Mouse (Mus musculus) hindbrain, embryonic 14.5 days (tissue): ENCODE measurements around the gene Mgat4d. TPM values are rescaled to one million over a fixed set of nuclear protein-coding genes. Genes with fewer than 3 reads are reported as not detected.

Experiments
- ATAC-seq: fragments of 200-750 bp; cut with Nextera tagmentation; 2 replicates; pipeline ENCODE4 v1.8.0; 2017; ENCODE audit warnings: moderate number of reproducible peaks, mild to moderate bottlenecking, moderate TSS enrichment, moderate library complexity; ENCODE audit not compliant: low FRiP score
- DNase-seq: peaks from one replicate; pipeline ENCODE4 v3.0.0-alpha.2; 2015; ENCODE audit warnings: low spot score
- H3K27ac ChIP-seq: fragments of 300-500 bp; sonication (generic); 2 replicates; pipeline ENCODE4 v1.5.1; 2014; ENCODE audit warnings: mild to moderate bottlenecking, moderate library complexity
- H3K27me3 ChIP-seq: fragments of 300-500 bp; sonication (generic); 2 replicates; pipeline ENCODE4 v1.6.1; 2014; ENCODE audit warnings: mild to moderate bottlenecking, low read length, mixed read lengths; ENCODE audit not compliant: control insufficient read depth, insufficient read depth
- H3K36me3 ChIP-seq: fragments of 300-500 bp; sonication (generic); replicated peaks from 2 replicates; pipeline ENCODE4 v1.6.1; 2014; ENCODE audit not compliant: control insufficient read depth, insufficient read depth
- H3K4me1 ChIP-seq: fragments of 300-500 bp; sonication (generic); replicated peaks from 2 replicates; pipeline ENCODE4 v1.6.1; 2014; ENCODE audit warnings: antibody characterized with exemption, low read length, mixed read lengths; ENCODE audit not compliant: control insufficient read depth, insufficient read depth
- H3K4me2 ChIP-seq: fragments of 300-500 bp; sonication (generic); replicated peaks from 2 replicates; pipeline ENCODE4 v1.6.1; 2014; ENCODE audit warnings: mild to moderate bottlenecking, moderate library complexity
- H3K4me3 ChIP-seq: fragments of 300-500 bp; sonication (generic); replicated peaks from 2 replicates; pipeline ENCODE4 v1.5.1; 2014; ENCODE audit warnings: mild to moderate bottlenecking, low read length
- H3K9ac ChIP-seq: fragments of 300-500 bp; sonication (generic); 2 replicates; pipeline ENCODE4 v1.6.1; 2014
- H3K9me3 ChIP-seq: fragments of 300-500 bp; sonication (generic); 2 replicates; pipeline ENCODE4 v1.6.1; 2016; ENCODE audit warnings: low read length; ENCODE audit not compliant: control insufficient read depth
- WGBS: fragments of 180-500 bp; shearing (Covaris S2); extraction: QIAGEN DNeasy Blood & Tissue Kit; methylation state at CpG from one replicate; pipeline ENCODE4 v1.1.7; 2014; 5-methylcytosine and 5-hydroxymethylcytosine counted together
- polyA plus RNA-seq: library from polyadenylated mRNA; unstranded; fragments of >200 nt; fragmentation: Nextera tagmentation; extraction: Ambion mirVana; gene quantifications from 2 replicates; pipeline ENCODE4 v1.2.1, GENCODE M21; 2014

Gene Mgat4d
- polyA plus RNA-seq, 1 experiment from 2014 or later, result not detected

DNA sequence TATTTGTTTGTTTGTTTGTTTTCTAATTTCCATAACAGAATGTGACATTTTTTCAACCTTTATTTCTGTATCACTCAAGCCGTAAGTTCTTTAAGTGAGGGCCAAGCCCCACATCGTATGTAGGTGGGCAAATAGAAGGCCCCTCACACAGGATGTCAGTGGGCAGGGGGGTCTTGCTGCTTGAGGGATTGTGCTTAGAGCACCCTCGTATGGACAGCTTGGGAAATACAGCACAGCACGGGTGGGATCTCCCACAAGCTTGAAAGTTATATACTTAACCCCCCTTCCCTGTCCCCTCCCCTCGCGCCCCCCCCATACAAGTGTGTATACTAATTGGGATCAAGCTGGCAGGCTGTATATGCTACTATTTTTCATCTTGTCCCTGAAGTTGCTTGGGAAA, 58.6 kb downstream of the Mgat4d start:
- H3K36me3 ChIP-seq, result no peaks in the 10 kb centered on the region
- no peak overlapping the region for H3K9ac ChIP-seq
- no peak overlapping the region for H3K4me3 ChIP-seq
- WGBS, result 35% methylated on average over 6 of the region's 6 CpGs
- no peaks in the 10 kb centered on the region for H3K4me1 ChIP-seq
- H3K27ac ChIP-seq, result no peak overlapping the region
- ATAC-seq, result no peak
- no peak for DNase-seq
- no peaks in the 10 kb centered on the region for H3K27me3 ChIP-seq
- H3K4me2 ChIP-seq, result no peak overlapping the region
- H3K9me3 ChIP-seq, result no peaks in the 10 kb centered on the region

DNA sequence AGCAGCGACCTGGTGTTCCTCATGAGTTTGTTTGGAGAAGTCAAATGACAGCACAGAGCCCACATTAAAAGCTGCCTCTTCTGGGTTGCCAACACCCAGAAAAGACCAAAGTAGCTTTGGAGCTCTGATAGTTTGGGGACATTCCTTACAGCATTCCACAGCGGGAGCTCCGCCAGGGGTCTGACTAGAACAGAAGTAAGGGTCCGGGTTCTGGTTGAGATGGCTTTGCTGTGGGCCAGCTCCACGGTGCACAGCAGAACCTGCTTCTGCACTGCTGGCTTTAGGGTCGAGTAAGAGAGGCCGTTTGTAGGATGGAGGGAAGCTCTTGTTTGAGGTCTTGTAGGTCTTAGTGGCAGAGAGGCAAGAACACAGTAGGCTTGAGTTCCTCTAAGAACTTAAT, 60.2 kb downstream of the Mgat4d start:
- no peak for DNase-seq
- WGBS, result 85% methylated on average over 7 of the region's 7 CpGs
- no peak overlapping the region for H3K4me2 ChIP-seq
- no peak for ATAC-seq
- no peaks in the 10 kb centered on the region for H3K4me1 ChIP-seq
- no peak overlapping the region for H3K4me3 ChIP-seq
- H3K9ac ChIP-seq, result no peak overlapping the region
- H3K27ac ChIP-seq, result no peak overlapping the region
- no peaks in the 10 kb centered on the region for H3K9me3 ChIP-seq
- no peaks in the 10 kb centered on the region for H3K27me3 ChIP-seq
- H3K36me3 ChIP-seq, result no peaks in the 10 kb centered on the region

DNA sequence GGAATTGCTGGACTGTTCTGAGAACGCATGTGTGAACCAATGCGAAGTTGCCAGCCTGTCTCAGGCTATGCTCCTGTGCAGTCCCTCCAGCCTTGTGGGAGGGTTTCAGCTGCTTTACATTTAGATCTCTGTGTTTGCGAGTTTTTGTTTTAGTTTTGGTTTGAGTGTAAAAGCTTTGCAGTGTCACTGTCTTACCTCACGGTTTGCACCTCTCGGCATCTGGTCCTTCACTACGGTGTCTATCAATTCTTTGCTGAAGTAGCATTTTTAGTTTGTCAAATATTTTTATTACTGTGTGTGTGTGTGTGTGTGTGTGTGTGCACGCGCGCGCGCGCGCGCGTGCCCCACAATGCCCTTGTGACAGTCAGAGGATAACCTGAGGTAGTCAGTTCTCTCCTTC, 68.6 kb downstream of the Mgat4d start:
- 98% methylated on average over 15 of the region's 15 CpGs for WGBS
- no peaks in the 10 kb centered on the region for H3K4me1 ChIP-seq
- H3K36me3 ChIP-seq, result no peaks in the 10 kb centered on the region; the same call in 1 of the 2 replicates
- no peaks in the 10 kb centered on the region for H3K9me3 ChIP-seq
- no peak overlapping the region for H3K9ac ChIP-seq
- no peak for ATAC-seq
- H3K27ac ChIP-seq, result no peak overlapping the region
- H3K4me3 ChIP-seq, result no peak overlapping the region
- H3K4me2 ChIP-seq, result no peak overlapping the region
- no peak for DNase-seq
- no peaks in the 10 kb centered on the region for H3K27me3 ChIP-seq

DNA sequence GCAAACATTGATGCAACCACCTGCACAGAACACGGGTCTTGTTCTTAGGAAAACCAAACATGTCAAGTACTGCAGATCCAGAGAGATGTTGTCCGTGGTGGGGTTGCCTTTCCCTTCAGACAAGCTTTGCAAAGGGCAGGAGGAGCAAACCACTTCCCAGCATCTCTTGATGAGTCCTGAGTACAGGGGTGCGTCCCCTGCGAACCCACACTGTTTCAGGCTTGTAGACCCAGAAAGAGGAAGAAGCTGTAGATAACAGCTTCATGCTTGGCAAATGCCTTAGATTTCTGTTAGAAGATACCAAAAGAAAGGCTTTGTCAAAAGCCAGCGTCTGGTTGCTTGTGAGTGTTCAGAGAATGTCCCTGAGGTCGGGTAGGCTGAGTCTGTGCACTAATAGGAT, 69.7 kb downstream of the Mgat4d start:
- Histone ChIP-seq H3K4me3 (no peak overlapping the region), H3K4me2 (no peak overlapping the region), H3K27ac (no peak overlapping the region), H3K36me3 (no peaks in the 10 kb centered on the region; the same call in 1 of the 2 replicates), H3K4me1 (no peaks in the 10 kb centered on the region), H3K9ac (no peak overlapping the region), H3K9me3 (no peaks in the 10 kb centered on the region), H3K27me3 (no peaks in the 10 kb centered on the region)
- DNase-seq (no peak), ATAC-seq (no peak)
- WGBS, result 85% methylated on average over 6 of the region's 6 CpGs

- H3K4me2 ChIP-seq, result no peak overlapping the region
- H3K27ac ChIP-seq, result no peak overlapping the region
- no peak overlapping the region for H3K4me3 ChIP-seq
- no peak overlapping the region for H3K9ac ChIP-seq
- DNase-seq, result no peak
- ATAC-seq, result no peak
- no peaks in the 10 kb centered on the region for H3K9me3 ChIP-seq
- WGBS, result 94% methylated on average over 11 of the region's 11 CpGs
- no peaks in the 10 kb centered on the region for H3K4me1 ChIP-seq
- no peaks in the 10 kb centered on the region for H3K27me3 ChIP-seq
- no peaks in the 10 kb centered on the region; the same call in 1 of the 2 replicates for H3K36me3 ChIP-seq
Observed at GRCm38 (mm10) chr8:83418805-83419516, 70.7 kb downstream of the Mgat4d start.

DNA sequence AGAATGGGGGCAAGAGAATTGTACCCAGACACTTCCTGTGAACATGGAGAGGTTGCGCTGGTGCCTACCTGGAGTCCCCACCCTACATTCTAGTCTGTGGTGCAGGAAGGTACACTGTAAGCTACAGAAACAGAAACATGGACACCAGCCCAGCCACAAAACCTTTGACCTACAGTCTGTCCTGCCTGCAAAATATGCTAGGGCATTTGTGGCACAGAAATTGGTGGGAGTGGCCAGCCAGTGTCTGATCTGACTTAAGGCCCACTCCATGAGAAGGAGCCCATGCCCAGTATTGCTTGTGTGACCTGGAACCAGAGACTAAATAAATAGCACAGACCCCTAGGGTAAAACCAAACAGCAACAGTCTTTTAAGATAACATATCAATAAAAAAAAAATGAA, 73.1 kb downstream of the Mgat4d start:
- no peak overlapping the region for H3K4me2 ChIP-seq
- no peaks in the 10 kb centered on the region for H3K27me3 ChIP-seq
- DNase-seq (no peak), ATAC-seq (no peak)
- no peaks in the 10 kb centered on the region for H3K4me1 ChIP-seq
- WGBS, result 100% methylated on average over 1 of the region's 1 CpGs
- H3K9ac ChIP-seq, result no peak overlapping the region
- H3K9me3 ChIP-seq, result no peaks in the 10 kb centered on the region
- no peaks in the 10 kb centered on the region; the same call in 1 of the 2 replicates for H3K36me3 ChIP-seq
- H3K4me3 ChIP-seq, result no peak overlapping the region
- H3K27ac ChIP-seq, result no peak overlapping the region

DNA sequence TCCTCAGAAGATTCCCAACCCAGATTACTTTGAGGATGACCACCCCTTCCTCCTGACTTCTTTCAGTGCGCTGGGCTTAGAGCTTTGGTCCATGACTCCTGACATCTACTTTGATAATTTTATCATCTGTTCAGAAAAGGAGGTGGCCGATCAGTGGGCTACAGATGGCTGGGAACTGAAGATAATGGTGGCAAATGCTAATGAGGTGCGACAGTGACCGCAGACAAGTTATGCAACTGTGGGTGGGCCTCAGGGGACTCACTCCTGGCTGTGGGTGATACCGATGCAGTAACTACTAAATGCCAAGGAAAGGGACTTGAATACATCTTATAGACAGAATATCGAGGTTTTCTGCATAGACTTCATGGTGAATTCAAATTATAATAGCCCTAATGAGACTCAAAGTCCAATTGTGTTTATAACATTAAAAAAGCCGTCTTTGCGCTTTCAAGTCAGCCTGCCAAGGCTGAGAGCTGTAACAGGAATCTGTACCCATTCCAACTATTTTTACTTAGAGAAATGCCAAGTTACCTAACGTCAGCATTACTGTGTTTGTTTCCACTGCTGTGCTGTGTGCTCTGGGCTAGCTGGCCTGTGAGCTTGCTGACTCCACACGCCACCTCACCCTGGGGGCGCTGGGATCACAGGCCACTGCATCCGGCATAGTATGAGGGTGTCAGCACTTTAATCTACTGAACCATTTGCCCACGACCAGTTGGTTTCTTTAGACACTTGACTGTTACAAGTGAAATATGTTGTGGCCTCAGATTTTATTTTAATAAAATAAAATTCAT, 75.0 kb downstream of the Mgat4d start:
- no peak for DNase-seq
- ATAC-seq, result no peak

GRCm38 (mm10) chr8:83425202-83425601, 76.9 kb downstream of the Mgat4d start:
- Histone ChIP-seq H3K9ac (no peak overlapping the region), H3K36me3 (no peaks in the 10 kb centered on the region; the same call in 1 of the 2 replicates), H3K4me1 (no peaks in the 10 kb centered on the region), H3K27me3 (no peaks in the 10 kb centered on the region), H3K4me2 (no peak overlapping the region), H3K4me3 (no peak overlapping the region), H3K27ac (no peak overlapping the region), H3K9me3 (no peaks in the 10 kb centered on the region)
- ATAC-seq, result no peak
- DNase-seq, result no peak
- 96% methylated on average over 6 of the region's 6 CpGs for WGBS

More for the DNA sequence above, 75.0 kb downstream of the Mgat4d start:
- Histone ChIP-seq H3K27ac (no peak overlapping the region), H3K4me2 (no peak overlapping the region), H3K9ac (no peak overlapping the region), H3K4me3 (no peak overlapping the region), H3K4me1 (no peaks in the 10 kb centered on the region), H3K36me3 (no peaks in the 10 kb centered on the region; the same call in 1 of the 2 replicates), H3K9me3 (no peaks in the 10 kb centered on the region), H3K27me3 (no peaks in the 10 kb centered on the region)
- WGBS, result 65% methylated on average over 13 of the region's 13 CpGs

DNA sequence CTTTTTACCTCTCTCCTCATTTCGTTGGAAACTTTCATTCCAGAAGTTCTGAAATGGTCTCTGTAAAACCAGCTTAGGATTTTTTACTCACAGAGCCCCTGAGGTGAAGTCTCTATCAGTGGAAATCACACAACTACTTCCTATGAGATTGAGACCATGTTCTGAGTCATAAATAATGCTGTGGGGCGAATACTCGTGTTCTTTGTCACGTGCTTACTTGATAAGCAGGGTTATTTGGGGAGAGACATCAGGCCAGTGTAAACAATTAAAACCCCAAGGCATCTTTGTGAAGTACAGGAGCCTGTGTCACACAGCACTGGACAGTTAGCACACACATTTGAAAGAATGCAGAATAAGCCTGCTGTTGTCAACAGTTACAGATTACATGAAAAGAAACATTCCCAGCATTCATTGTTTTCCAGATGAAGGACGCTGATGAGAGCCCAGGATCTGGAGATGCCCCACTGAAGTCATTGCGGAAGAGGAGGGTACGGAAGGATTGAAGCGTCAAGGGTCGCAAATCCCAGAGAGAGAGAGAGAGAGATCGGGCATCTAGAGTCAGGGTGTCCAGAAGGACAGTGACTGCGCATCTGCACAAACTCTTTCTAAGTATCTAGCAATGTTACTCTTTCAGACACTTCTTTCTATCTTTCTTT, 78.0 kb downstream of the Mgat4d start:
- WGBS, result 79% methylated on average over 11 of the region's 11 CpGs
- DNase-seq, result no peak
- H3K4me3 ChIP-seq, result no peak overlapping the region

More for the DNA sequence above, 78.0 kb downstream of the Mgat4d start:
- Histone ChIP-seq H3K27me3 (no peaks in the 10 kb centered on the region), H3K27ac (no peak overlapping the region), H3K36me3 (no peaks in the 10 kb centered on the region; the same call in 1 of the 2 replicates), H3K9ac (no peak overlapping the region), H3K4me1 (no peaks in the 10 kb centered on the region), H3K9me3 (no peaks in the 10 kb centered on the region), H3K4me2 (no peak overlapping the region)
- ATAC-seq, result no peak
